Mouse (Mus musculus): Measurements from ENCODE around the gene Trim9. TPM values are rescaled to one million over a fixed set of nuclear protein-coding genes. Genes with fewer than 3 reads are reported as not detected.

The Trim9 gene
- total and polyA plus RNA-seq, 2 experiments from 2014 or later = 0.66 to 0.80 TPM

DNA sequence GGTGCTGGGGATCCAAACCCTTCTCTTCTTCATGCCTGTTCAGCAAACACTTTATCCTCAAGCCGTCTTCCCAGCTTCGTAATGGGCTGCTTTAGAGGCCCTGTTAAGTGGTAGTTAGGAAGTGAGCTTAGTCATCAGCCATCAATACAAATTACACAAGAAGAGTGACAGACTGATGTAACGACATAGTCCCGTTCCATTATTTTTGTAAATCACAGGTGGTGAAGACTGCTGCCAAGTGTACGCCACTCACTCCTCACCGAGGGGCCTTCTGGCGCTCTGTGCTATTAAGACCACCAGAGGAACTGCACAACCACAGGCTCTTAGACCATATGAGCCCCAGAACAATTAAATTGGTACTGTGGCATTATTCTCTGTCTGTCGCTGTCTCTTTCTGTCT is 108.8 kb downstream of the Trim9 start:
- Histone ChIP-seq H3K27ac (ENCODE audit: low read depth) (no peak overlapping the region), H3K4me2 (ENCODE audit: low read depth, low read length) (no peak overlapping the region), H3K9me3 (replicated peaks; ENCODE audit: control insufficient read depth, low read length) (no peaks in the 10 kb centered on the region), H3K4me1 (ENCODE audit: control insufficient read depth, insufficient read depth) (0 out of 2 replicates have a peak, but pooled peaks cover 3% of the 10 kb centered on the region), H3K4me3 (ENCODE audit: low read depth, low read length) (no peak overlapping the region), H3K9ac (replicated peaks; ENCODE audit: low read depth, low read length) (no peak overlapping the region), H3K36me3 (replicated peaks; ENCODE audit: control insufficient read depth, insufficient read depth, low read length) (no peaks in the 10 kb centered on the region), H3K27me3 (ENCODE audit: control insufficient read depth, insufficient read depth, low read length) (no peaks in the 10 kb centered on the region)
- ATAC-seq (ENCODE audit: insufficient read depth, low read depth) (no peak), DNase-seq (ENCODE audit: low spot score) (no peak)
- WGBS = 69% methylated on average over 8 of the region's 8 CpGs
- TF ChIP-seq CTCF (IDR thresholded peaks at IDR 0.05; ENCODE audit: low read depth) = no peak
- TF ChIP-seq EP300 (IDR thresholded peaks at IDR 0.05; ENCODE audit: low read depth) = no peak

DNA sequence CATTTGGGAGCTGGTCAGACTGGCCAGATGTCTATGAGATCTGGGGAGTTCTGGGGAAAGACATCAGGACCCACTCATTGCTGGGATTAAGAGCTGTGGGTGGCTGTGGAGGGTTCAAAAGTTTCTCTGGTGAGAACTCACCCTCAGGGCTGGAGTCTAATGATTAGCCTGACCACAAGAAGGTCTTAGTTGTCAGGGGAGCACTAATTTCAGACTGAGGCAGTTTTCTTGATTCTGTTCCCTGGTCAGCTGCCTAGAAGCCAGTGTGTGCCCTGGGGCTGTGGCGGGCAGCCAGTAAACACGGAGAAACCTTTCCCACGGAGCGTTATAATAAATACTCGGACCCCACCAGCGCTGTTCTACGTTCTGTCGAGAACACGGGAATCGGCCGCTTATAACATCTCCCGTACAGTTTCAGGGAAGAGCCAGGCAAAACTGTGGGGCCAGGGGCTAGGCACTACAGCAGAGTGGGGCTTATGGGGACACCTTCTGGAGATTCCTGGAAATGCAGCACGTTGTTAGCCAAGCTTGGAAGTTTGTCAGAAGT is 112.4 kb downstream of the Trim9 start:
- DNase-seq (ENCODE audit: low spot score) (peak; percentile 75), ATAC-seq (ENCODE audit: insufficient read depth, low read depth) (peak; percentile 75; the same call in 1 of the 2 replicates)
- Histone ChIP-seq H3K36me3 (replicated peaks; ENCODE audit: control insufficient read depth, insufficient read depth, low read length) (no peaks in the 10 kb centered on the region), H3K9ac (replicated peaks; ENCODE audit: low read depth, low read length) (peak overlapping the region; percentile 15), H3K27me3 (ENCODE audit: control insufficient read depth, insufficient read depth, low read length) (no peaks in the 10 kb centered on the region), H3K4me1 (ENCODE audit: control insufficient read depth, insufficient read depth) (peaks cover 19% of the 10 kb centered on the region), H3K27ac (ENCODE audit: low read depth) (0 out of 2 replicates have a peak overlapping the region, but pooled peaks have one; percentile 21), H3K4me3 (ENCODE audit: low read depth, low read length) (peak overlapping the region; percentile 35), H3K4me2 (ENCODE audit: low read depth, low read length) (peak overlapping the region; percentile 54), H3K9me3 (replicated peaks; ENCODE audit: control insufficient read depth, low read length) (no peaks in the 10 kb centered on the region)
- WGBS = 14% methylated on average over 13 of the region's 13 CpGs
- TF ChIP-seq CTCF (IDR thresholded peaks at IDR 0.05; ENCODE audit: low read depth) = peak; percentile 84
- TF ChIP-seq EP300 (IDR thresholded peaks at IDR 0.05; ENCODE audit: low read depth) = no peak

DNA sequence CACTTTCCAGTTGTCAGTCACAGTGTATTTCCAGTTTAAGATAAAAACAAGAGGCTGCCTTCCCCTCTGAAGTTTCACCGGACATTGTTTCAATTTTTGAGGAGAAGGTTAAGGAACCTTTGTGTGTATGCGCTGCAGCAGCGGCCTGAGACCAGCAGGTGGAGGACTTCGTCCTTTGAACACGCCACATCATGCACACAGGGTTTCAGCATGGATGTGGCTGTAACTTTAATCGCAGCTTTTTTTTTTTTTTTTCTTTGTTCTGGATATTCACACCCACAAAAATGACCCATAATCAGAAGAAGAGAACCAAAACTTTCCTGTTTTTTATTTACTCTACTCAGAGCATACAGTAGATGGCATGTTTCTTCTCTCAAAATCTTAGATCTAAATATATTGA is 113.0 kb downstream of the Trim9 start:
- Histone ChIP-seq H3K27me3 (ENCODE audit: control insufficient read depth, insufficient read depth, low read length) (no peaks in the 10 kb centered on the region), H3K36me3 (replicated peaks; ENCODE audit: control insufficient read depth, insufficient read depth, low read length) (no peaks in the 10 kb centered on the region), H3K4me2 (ENCODE audit: low read depth, low read length) (no peak overlapping the region), H3K9ac (replicated peaks; ENCODE audit: low read depth, low read length) (no peak overlapping the region), H3K27ac (ENCODE audit: low read depth) (no peak overlapping the region), H3K4me1 (ENCODE audit: control insufficient read depth, insufficient read depth) (peaks cover 19% of the 10 kb centered on the region), H3K4me3 (ENCODE audit: low read depth, low read length) (no peak overlapping the region), H3K9me3 (replicated peaks; ENCODE audit: control insufficient read depth, low read length) (no peaks in the 10 kb centered on the region)
- 11% methylated on average over 6 of the region's 6 CpGs for WGBS
- peak; percentile 86 for DNase-seq (ENCODE audit: low spot score)
- peak; percentile 83 for ATAC-seq (ENCODE audit: insufficient read depth, low read depth)
- TF ChIP-seq CTCF (IDR thresholded peaks at IDR 0.05; ENCODE audit: low read depth) (peak; percentile 83), EP300 (IDR thresholded peaks at IDR 0.05; ENCODE audit: low read depth) (no peak)

DNA sequence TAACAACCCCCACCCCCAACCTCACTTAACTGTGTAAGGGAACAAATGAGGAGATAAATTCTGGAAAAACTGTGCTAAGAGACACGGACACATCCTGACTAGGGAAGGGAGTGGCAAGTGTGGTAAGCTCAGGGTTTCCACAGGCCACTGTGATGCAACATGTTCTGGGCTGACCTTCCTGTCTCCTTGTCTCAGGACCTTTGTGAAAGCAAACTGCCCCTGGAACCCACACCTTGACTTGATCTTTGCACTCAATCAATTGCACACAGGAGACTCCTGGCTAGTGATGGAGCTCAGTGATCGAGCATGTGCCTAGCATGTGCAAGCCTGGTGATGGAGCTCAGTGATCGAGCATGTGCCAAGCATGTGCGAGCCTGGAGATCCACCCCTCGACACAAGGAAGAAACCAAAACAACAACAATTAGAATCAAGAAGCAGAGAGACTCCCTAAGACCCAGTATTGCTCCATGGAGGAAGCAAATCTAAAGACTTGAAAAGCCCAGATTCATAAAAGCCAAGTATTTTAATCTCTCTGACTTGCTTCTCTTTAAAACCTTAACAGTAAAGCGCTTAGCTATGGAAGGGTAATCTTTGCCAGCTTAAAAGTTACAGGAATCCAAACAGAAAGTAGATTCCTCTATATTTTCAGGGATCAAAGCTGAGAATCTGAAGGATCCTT is 113.6 kb downstream of the Trim9 start:
- TF ChIP-seq EP300 (IDR thresholded peaks at IDR 0.05; ENCODE audit: low read depth) = no peak
- TF ChIP-seq CTCF (IDR thresholded peaks at IDR 0.05; ENCODE audit: low read depth) = no peak
- peaks cover 19% of the 10 kb centered on the region for H3K4me1 ChIP-seq (ENCODE audit: control insufficient read depth, insufficient read depth)
- 81% methylated on average over 6 of the region's 6 CpGs for WGBS
- no peak for ATAC-seq (ENCODE audit: insufficient read depth, low read depth)
- H3K27me3 ChIP-seq (ENCODE audit: control insufficient read depth, insufficient read depth, low read length) = no peaks in the 10 kb centered on the region
- no peak overlapping the region for H3K4me2 ChIP-seq (ENCODE audit: low read depth, low read length)
- H3K27ac ChIP-seq (ENCODE audit: low read depth) = no peak overlapping the region
- H3K36me3 ChIP-seq (replicated peaks; ENCODE audit: control insufficient read depth, insufficient read depth, low read length) = no peaks in the 10 kb centered on the region
- H3K4me3 ChIP-seq (ENCODE audit: low read depth, low read length) = no peak overlapping the region
- H3K9me3 ChIP-seq (replicated peaks; ENCODE audit: control insufficient read depth, low read length) = no peaks in the 10 kb centered on the region
- no peak overlapping the region for H3K9ac ChIP-seq (replicated peaks; ENCODE audit: low read depth, low read length)
- DNase-seq (ENCODE audit: low spot score) = no peak

DNA sequence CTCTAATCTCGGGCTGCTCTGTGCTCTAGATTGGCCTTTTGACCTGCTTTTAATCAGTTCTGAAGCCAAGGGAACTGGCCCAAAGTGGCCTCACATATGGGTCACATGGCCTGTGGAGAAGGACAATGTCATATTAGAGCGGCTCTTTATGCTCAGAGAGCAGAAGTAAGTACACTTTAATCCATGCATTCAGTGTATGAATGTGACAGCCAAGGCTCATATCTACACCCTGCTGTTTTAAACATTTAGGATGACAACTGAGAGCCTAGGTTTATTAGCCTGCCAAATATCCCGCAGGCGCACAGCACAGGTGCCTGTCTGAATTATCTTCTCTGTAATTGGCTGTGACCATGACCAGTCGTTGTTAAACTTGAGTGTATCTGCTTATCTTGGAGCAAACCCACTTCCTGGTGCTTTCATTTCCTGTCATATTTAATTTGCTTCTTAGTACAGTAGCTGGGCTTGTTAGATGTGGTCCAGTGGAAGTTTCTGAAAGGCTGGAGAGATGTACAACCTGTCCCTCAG is 115.3 kb downstream of the Trim9 start:
- 23% methylated on average over 5 of the region's 5 CpGs for WGBS
- H3K27me3 ChIP-seq (ENCODE audit: control insufficient read depth, insufficient read depth, low read length) = no peaks in the 10 kb centered on the region
- H3K9me3 ChIP-seq (replicated peaks; ENCODE audit: control insufficient read depth, low read length) = no peaks in the 10 kb centered on the region
- peaks cover 20% of the 10 kb centered on the region for H3K4me1 ChIP-seq (ENCODE audit: control insufficient read depth, insufficient read depth)
- TF ChIP-seq CTCF (IDR thresholded peaks at IDR 0.05; ENCODE audit: low read depth) (no peak), EP300 (IDR thresholded peaks at IDR 0.05; ENCODE audit: low read depth) (no peak)
- H3K36me3 ChIP-seq (replicated peaks; ENCODE audit: control insufficient read depth, insufficient read depth, low read length) = no peaks in the 10 kb centered on the region
- ATAC-seq (ENCODE audit: insufficient read depth, low read depth) (no peak), DNase-seq (ENCODE audit: low spot score) (no peak)
- no peak overlapping the region for H3K4me2 ChIP-seq (ENCODE audit: low read depth, low read length)
- H3K9ac ChIP-seq (replicated peaks; ENCODE audit: low read depth, low read length) = no peak overlapping the region
- no peak overlapping the region for H3K4me3 ChIP-seq (ENCODE audit: low read depth, low read length)
- H3K27ac ChIP-seq (ENCODE audit: low read depth) = no peak overlapping the region
